Mouse (Mus musculus): ENCODE measurements at regions not wholly inside any gene's neighbourhood (a gene's known extent, or its start where the extent isn't known, plus 50 kb on each side); places are given as distances from the start of the nearest gene placed in this dataset.

GRCm38 (mm10) chr5:4398087-4398486 is 205.9 kb downstream of the Mterf1b start:
- Histone ChIP-seq H3K4me3 (ENCODE audit: insufficient read depth, low read depth, low read length) (no peak overlapping the region), H3K4me1 (ENCODE audit: control insufficient read depth, insufficient read depth, low read length) (no peaks in the 10 kb centered on the region), H3K27ac (ENCODE audit: insufficient read depth, low read depth, low read length) (no peak overlapping the region), H3K27me3 (replicated peaks; ENCODE audit: control insufficient read depth, insufficient read depth, low read length) (no peaks in the 10 kb centered on the region), H3K36me3 (ENCODE audit: control insufficient read depth, insufficient read depth, low read length) (no peaks in the 10 kb centered on the region)
- no peak for DNase-seq
- TF ChIP-seq POLR2A (IDR thresholded peaks at IDR 0.05; ENCODE audit: low read depth, low read length), result no peak
- no peak for TF ChIP-seq CTCF (conservative IDR thresholded peaks at IDR 0.05; ENCODE audit: insufficient read depth, insufficient read length, low read depth, low read length)

- H3K4me3 ChIP-seq (ENCODE audit: insufficient read depth, low read depth, low read length), result no peak overlapping the region
- H3K4me1 ChIP-seq (ENCODE audit: control insufficient read depth, insufficient read depth, low read length), result no peaks in the 10 kb centered on the region
- WGBS, result 93% methylated on average over 1 of the region's 1 CpGs
- H3K27ac ChIP-seq (ENCODE audit: insufficient read depth, low read depth, low read length), result no peak overlapping the region
- no peak for DNase-seq
- no peaks in the 10 kb centered on the region for H3K36me3 ChIP-seq (ENCODE audit: control insufficient read depth, insufficient read depth, low read length)
- H3K27me3 ChIP-seq (replicated peaks; ENCODE audit: control insufficient read depth, insufficient read depth, low read length), result no peaks in the 10 kb centered on the region
- TF ChIP-seq POLR2A (IDR thresholded peaks at IDR 0.05; ENCODE audit: low read depth, low read length) (no peak), CTCF (conservative IDR thresholded peaks at IDR 0.05; ENCODE audit: insufficient read depth, insufficient read length, low read depth, low read length) (no peak)
These were observed 225.6 kb downstream of the Mterf1b start for GRCm38 (mm10) chr5:4417761-4418160.
